Mouse (Mus musculus) ES-Bruce4 (cell line): ENCODE data around the gene Zdhhc14. TPM values are rescaled to one million over a fixed set of nuclear protein-coding genes. Genes with fewer than 3 reads are reported as not detected.

Experiments used
- H3K27ac ChIP-seq: 2 replicates; pipeline ENCODE4 v1.5.1; 2012; ENCODE audit warnings: low read length, inconsistent platforms; ENCODE audit not compliant: insufficient read depth
- H3K27me3 ChIP-seq: 2 replicates; pipeline ENCODE4 v1.6.1; 2012; ENCODE audit warnings: mild to moderate bottlenecking, low read length, inconsistent platforms; ENCODE audit not compliant: control insufficient read depth, poor library complexity, insufficient read depth, severe bottlenecking
- H3K36me3 ChIP-seq: 2 replicates; pipeline ENCODE4 v1.6.1; 2012; ENCODE audit warnings: inconsistent platforms, mild to moderate bottlenecking, low read length, moderate library complexity; ENCODE audit not compliant: control insufficient read depth, poor library complexity, insufficient read depth, severe bottlenecking
- H3K4me1 ChIP-seq: one replicate; pipeline ENCODE4 v1.8.1; 2011; ENCODE audit warnings: low read length; ENCODE audit not compliant: control insufficient read depth, insufficient read depth
- H3K4me3 ChIP-seq: 2 replicates; pipeline ENCODE4 v1.5.1; 2011; ENCODE audit warnings: low read depth, mild to moderate bottlenecking, low read length
- H3K9ac ChIP-seq: 2 replicates; pipeline ENCODE4 v1.6.1; 2012; ENCODE audit warnings: low read depth, mild to moderate bottlenecking, inconsistent platforms; ENCODE audit not compliant: poor library complexity, severe bottlenecking
- H3K9me3 ChIP-seq: replicated peaks from 2 replicates; pipeline ENCODE4 v1.6.1; 2012; ENCODE audit warnings: mild to moderate bottlenecking, low read length, inconsistent platforms; ENCODE audit not compliant: control insufficient read depth, poor library complexity, insufficient read depth, severe bottlenecking
- CTCF ChIP-seq: IDR thresholded peaks from one replicate; pipeline ENCODE4 v1.8.1; 2011; ENCODE audit warnings: low read depth, low read length
- EP300 ChIP-seq: IDR thresholded peaks from 2 replicates; pipeline ENCODE4 v1.6.1; 2011; ENCODE audit warnings: low read depth, low read length; ENCODE audit not compliant: insufficient read depth
- POLR2A ChIP-seq: IDR thresholded peaks from one replicate; pipeline ENCODE4 v1.8.1; 2011; ENCODE audit warnings: low read length; ENCODE audit not compliant: insufficient read depth
- polyA plus RNA-seq: library from polyadenylated mRNA; stranded (reverse); fragments of >200 nt; gene quantifications from 2 replicates; pipeline ENCODE4 v1.2.4, GENCODE M21; 2011; ENCODE audit warnings: low read depth; ENCODE audit not compliant: missing spikeins, insufficient read depth, insufficient read length

Gene Zdhhc14
- polyA plus RNA-seq, 1 experiment = 1.0 TPM

DNA sequence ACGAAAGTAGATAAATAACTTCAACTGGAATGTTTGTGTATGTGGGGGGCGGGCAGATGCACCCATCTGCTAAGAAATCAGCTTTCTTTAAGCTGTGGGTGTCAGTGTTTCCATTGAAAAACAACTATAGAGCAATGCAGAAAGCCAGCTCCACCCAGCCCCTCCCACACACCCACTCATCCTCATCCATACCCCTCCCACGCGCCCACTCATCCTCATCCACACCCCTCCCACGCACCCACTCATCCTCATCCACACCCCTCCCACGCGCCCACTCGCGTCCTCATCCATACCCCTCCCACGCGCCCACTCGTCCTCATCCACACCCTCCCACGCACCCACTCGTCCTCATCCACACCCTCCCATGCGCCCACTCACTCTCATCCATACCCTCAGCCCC lies 264.5 kb downstream of the Zdhhc14 start:
- Histone ChIP-seq H3K27me3 (no peaks in the 10 kb centered on the region), H3K9me3 (no peaks in the 10 kb centered on the region), H3K4me1 (peaks cover 2% of the 10 kb centered on the region), H3K36me3 (no peaks in the 10 kb centered on the region), H3K4me3 (no peak overlapping the region), H3K27ac (no peak overlapping the region), H3K9ac (no peak overlapping the region)
- TF ChIP-seq CTCF (no peak), POLR2A (no peak), EP300 (no peak)

- no peak for TF ChIP-seq CTCF
- no peak for TF ChIP-seq POLR2A
- no peak for TF ChIP-seq EP300
- no peaks in the 10 kb centered on the region for H3K9me3 ChIP-seq
- no peaks in the 10 kb centered on the region for H3K4me1 ChIP-seq
- no peak overlapping the region for H3K27ac ChIP-seq
- no peaks in the 10 kb centered on the region for H3K27me3 ChIP-seq
- no peak overlapping the region for H3K9ac ChIP-seq
- H3K36me3 ChIP-seq = no peaks in the 10 kb centered on the region
- H3K4me3 ChIP-seq = no peak overlapping the region
These were observed 271.4 kb downstream of the Zdhhc14 start for GRCm38 (mm10) chr17:5763768-5764167.

DNA sequence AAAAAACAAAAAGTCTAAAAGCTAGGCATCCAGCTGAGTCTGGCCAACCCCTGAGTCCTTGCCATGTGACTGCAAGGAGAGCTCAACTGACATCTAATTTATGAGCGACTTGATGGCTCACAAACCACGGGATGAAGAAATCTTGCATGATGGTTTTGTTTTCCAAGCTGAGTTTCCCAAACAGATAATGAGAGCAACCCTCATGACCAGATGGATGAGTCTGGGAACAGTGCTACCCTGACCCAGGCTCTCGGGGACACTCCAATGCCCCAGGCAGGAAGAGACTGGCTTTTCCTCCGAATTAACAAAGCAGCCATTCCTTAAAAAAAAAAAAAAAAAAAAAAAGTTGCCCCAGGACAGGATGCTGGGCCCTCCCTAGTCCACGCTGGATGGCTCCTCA lies 271.9 kb downstream of the Zdhhc14 start:
- H3K36me3 ChIP-seq = no peaks in the 10 kb centered on the region
- H3K4me3 ChIP-seq = no peak overlapping the region
- TF ChIP-seq POLR2A (no peak), CTCF (no peak), EP300 (no peak)
- no peaks in the 10 kb centered on the region for H3K4me1 ChIP-seq
- no peak overlapping the region for H3K9ac ChIP-seq
- H3K27me3 ChIP-seq = no peaks in the 10 kb centered on the region
- no peak overlapping the region for H3K27ac ChIP-seq
- H3K9me3 ChIP-seq = no peaks in the 10 kb centered on the region

DNA sequence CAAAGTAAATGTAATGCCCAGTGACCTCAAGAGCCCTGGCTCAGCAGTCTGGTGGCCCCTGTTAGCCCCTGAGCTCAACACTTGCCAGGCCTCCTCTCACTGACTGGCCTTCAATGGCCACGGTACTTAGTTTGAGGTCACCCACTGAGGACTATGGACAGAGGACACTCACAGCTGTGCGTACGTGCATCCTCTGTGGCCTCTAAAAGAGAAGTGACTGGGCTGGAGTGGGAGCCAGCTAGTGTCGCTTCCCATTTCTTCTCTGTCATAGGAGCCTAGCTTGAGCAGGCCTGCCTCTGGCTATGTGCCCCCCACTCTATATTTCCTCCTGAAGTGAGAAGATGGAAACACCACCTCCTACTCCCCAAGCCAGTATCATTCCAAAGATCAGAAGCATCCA lies 273.4 kb downstream of the Zdhhc14 start:
- Histone ChIP-seq H3K9me3 (no peaks in the 10 kb centered on the region), H3K4me1 (peaks cover 2% of the 10 kb centered on the region), H3K27me3 (no peaks in the 10 kb centered on the region), H3K36me3 (no peaks in the 10 kb centered on the region), H3K27ac (no peak overlapping the region), H3K9ac (no peak overlapping the region), H3K4me3 (no peak overlapping the region)
- TF ChIP-seq EP300 = no peak
- no peak for TF ChIP-seq POLR2A
- no peak for TF ChIP-seq CTCF

DNA sequence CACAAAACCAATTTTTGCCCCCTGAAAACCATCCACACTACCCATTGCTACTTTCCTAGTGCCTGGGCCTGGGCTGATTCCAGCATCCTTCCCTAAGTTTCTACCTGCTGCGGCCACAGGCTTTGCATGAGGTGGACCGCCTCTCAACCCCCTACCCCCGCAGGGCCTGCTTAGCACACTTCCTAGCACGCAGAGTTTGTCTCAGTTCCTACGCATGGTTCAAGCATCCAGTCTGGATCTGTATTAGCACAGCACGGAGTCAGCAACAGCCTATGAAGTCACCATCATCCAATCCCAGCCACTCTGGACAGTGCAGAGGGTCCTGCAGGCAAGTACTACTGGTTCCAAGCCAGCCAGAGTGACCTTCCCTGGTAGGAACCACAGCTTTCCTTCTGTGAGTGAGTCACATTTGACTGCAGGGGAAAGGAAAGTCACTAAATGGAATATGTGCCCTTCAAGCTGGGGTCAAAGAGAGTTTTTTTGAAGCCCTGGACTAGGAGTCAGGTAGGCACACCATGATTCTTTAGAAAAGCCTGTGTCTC lies 275.9 kb downstream of the Zdhhc14 start:
- Histone ChIP-seq H3K36me3 (no peaks in the 10 kb centered on the region), H3K9me3 (no peaks in the 10 kb centered on the region), H3K4me1 (peaks cover 2% of the 10 kb centered on the region), H3K4me3 (no peak overlapping the region), H3K27me3 (no peaks in the 10 kb centered on the region), H3K27ac (no peak overlapping the region), H3K9ac (no peak overlapping the region)
- TF ChIP-seq CTCF (no peak), EP300 (no peak), POLR2A (no peak)

- Histone ChIP-seq H3K9me3 (no peaks in the 10 kb centered on the region), H3K4me1 (peaks cover 2% of the 10 kb centered on the region), H3K36me3 (no peaks in the 10 kb centered on the region), H3K9ac (no peak overlapping the region), H3K27me3 (no peaks in the 10 kb centered on the region), H3K4me3 (no peak overlapping the region), H3K27ac (no peak overlapping the region)
- no peak for TF ChIP-seq POLR2A
- no peak for TF ChIP-seq EP300
- TF ChIP-seq CTCF = no peak
These were observed 276.6 kb downstream of the Zdhhc14 start for GRCm38 (mm10) chr17:5768810-5769520.
